Mouse (Mus musculus): ENCODE data around the gene Atp11c.

GRCm38 (mm10) chrX:60187726-60188125, 404.8 kb downstream of the Atp11c start:
- TF ChIP-seq CTCF (IDR thresholded peaks at IDR 0.05; ENCODE audit: low read depth, low read length) (no peak), POLR2A (IDR thresholded peaks at IDR 0.05; ENCODE audit: extremely low read depth, insufficient read depth, low read length) (no peak)

All from liver, adult 2 months (tissue).